Mouse (Mus musculus) yolk sac, embryonic 10.5 days (tissue): ENCODE measurements around the gene Greb1.

ENCODE experiments used
- DNase-seq: peaks from one replicate; pipeline ENCODE4 v3.0.0-alpha.2; 2017; ENCODE audit warnings: low spot score

Greb1 gene

GRCm38 (mm10) chr12:16800259-16800958 lies at the start of gene Greb1:
Greb1 (minus strand) TSS chr12:16800886.
- DNase-seq = peak; percentile 84

- no peak for DNase-seq
These were observed 49.1 kb upstream of the Greb1 start for GRCm38 (mm10) chr12:16849821-16850220.

- no peak for DNase-seq
These were observed 47.8 kb upstream of the Greb1 start for GRCm38 (mm10) chr12:16848501-16848900.

- no peak for DNase-seq
These were observed 46.6 kb upstream of the Greb1 start for GRCm38 (mm10) chr12:16847204-16847792.

- no peak for DNase-seq
These were observed 44.2 kb upstream of the Greb1 start for GRCm38 (mm10) chr12:16844623-16845592.

GRCm38 (mm10) chr12:16840842-16841782 lies 40.4 kb upstream of the Greb1 start:
- peak; percentile 84 for DNase-seq

GRCm38 (mm10) chr12:16837766-16838165 lies 37.1 kb upstream of the Greb1 start:
- DNase-seq = no peak

- no peak for DNase-seq
These were observed 35.5 kb upstream of the Greb1 start for GRCm38 (mm10) chr12:16836188-16836587.

GRCm38 (mm10) chr12:16834701-16835100 lies 34.0 kb upstream of the Greb1 start:
- DNase-seq = no peak

GRCm38 (mm10) chr12:16831071-16831470 lies 30.4 kb upstream of the Greb1 start:
- DNase-seq = peak; percentile 47

- DNase-seq = no peak
These were observed 29.1 kb upstream of the Greb1 start for GRCm38 (mm10) chr12:16829785-16830184.

GRCm38 (mm10) chr12:16828505-16828904 lies 27.8 kb upstream of the Greb1 start:
- peak; percentile 55 for DNase-seq

GRCm38 (mm10) chr12:16823701-16824100 lies 23.0 kb upstream of the Greb1 start:
- no peak for DNase-seq

GRCm38 (mm10) chr12:16822181-16822734 lies 21.6 kb upstream of the Greb1 start:
- DNase-seq = no peak

- DNase-seq = no peak
These were observed 20.1 kb upstream of the Greb1 start for GRCm38 (mm10) chr12:16820761-16821160.

- DNase-seq = no peak
These were observed 17.8 kb upstream of the Greb1 start for GRCm38 (mm10) chr12:16818513-16818912.

- no peak for DNase-seq
These were observed 16.5 kb upstream of the Greb1 start for GRCm38 (mm10) chr12:16817147-16817546.

GRCm38 (mm10) chr12:16811477-16811876 lies 10.8 kb upstream of the Greb1 start:
- DNase-seq = peak; percentile 34

- DNase-seq = peak; percentile 85
These were observed 10.1 kb upstream of the Greb1 start, which contains the start of gene E2f6 for GRCm38 (mm10) chr12:16810525-16811431. E2f6 (plus strand) TSS chr12:16810963.

- DNase-seq = peak; percentile 26
These were observed 7.4 kb upstream of the Greb1 start for GRCm38 (mm10) chr12:16808045-16808444.
